Mouse (Mus musculus) forebrain, postnatal 0 days (tissue): Measurements from ENCODE around the gene Eml2. TPM values are rescaled to one million over a fixed set of nuclear protein-coding genes. Genes with fewer than 3 reads are reported as not detected.

Experiments used
- ATAC-seq: fragments of 200-750 bp; cut with Nextera tagmentation; 2 replicates; pipeline ENCODE4 v1.8.0; 2017; ENCODE audit warnings: mild to moderate bottlenecking, moderate library complexity
- DNase-seq: peaks from one replicate; pipeline ENCODE4 v3.0.0-alpha.2; 2015
- H3K27ac ChIP-seq: fragments of 300-500 bp; sonication (generic); 2 replicates; pipeline ENCODE4 v1.5.1; 2014; ENCODE audit warnings: low read depth, mild to moderate bottlenecking, antibody characterized with exemption, low read length, moderate library complexity, mixed read lengths
- H3K27me3 ChIP-seq: fragments of 300-500 bp; sonication (generic); 2 replicates; pipeline ENCODE4 v1.6.1; 2014; ENCODE audit warnings: mild to moderate bottlenecking, low read length, mixed read lengths; ENCODE audit not compliant: insufficient read depth
- H3K36me3 ChIP-seq: fragments of 300-500 bp; sonication (generic); 2 replicates; pipeline ENCODE4 v1.6.1; 2014; ENCODE audit warnings: mild to moderate bottlenecking, moderate library complexity; ENCODE audit not compliant: insufficient read depth
- H3K4me1 ChIP-seq: fragments of 300-500 bp; sonication (generic); 2 replicates; pipeline ENCODE4 v1.6.1; 2014; ENCODE audit warnings: antibody characterized with exemption; ENCODE audit not compliant: insufficient read depth
- H3K4me2 ChIP-seq: fragments of 300-500 bp; sonication (generic); 2 replicates; pipeline ENCODE4 v1.6.1; 2014; ENCODE audit warnings: low read depth, mild to moderate bottlenecking, moderate library complexity
- H3K4me3 ChIP-seq: fragments of 300-500 bp; sonication (generic); 2 replicates; pipeline ENCODE4 v1.5.1; 2014; ENCODE audit warnings: low read depth, low read length, mixed read lengths
- H3K9ac ChIP-seq: fragments of 300-500 bp; sonication (generic); 2 replicates; pipeline ENCODE4 v1.6.1; 2014; ENCODE audit warnings: mild to moderate bottlenecking
- H3K9me3 ChIP-seq: fragments of 300-500 bp; sonication (generic); 2 replicates; pipeline ENCODE4 v1.6.1; 2016; ENCODE audit warnings: low read length
- CTCF ChIP-seq: sonication (generic); IDR thresholded peaks from 2 replicates; pipeline ENCODE4 v1.5.1; 2016; ENCODE audit warnings: antibody characterized with exemption, control low read depth, low read depth
- WGBS: fragments of 180-500 bp; shearing (Covaris S2); extraction: QIAGEN DNeasy Blood & Tissue Kit; methylation state at CpG from one replicate; pipeline ENCODE4 v1.1.7; 2014; 5-methylcytosine and 5-hydroxymethylcytosine counted together
- polyA plus RNA-seq: library from polyadenylated mRNA; unstranded; fragments of >200 nt; fragmentation: Nextera tagmentation; extraction: Ambion mirVana; gene quantifications from 2 replicates; pipeline ENCODE4 v1.2.1, GENCODE M21; 2015
- total RNA-seq: library from RNA; depleted of rRNA; stranded (reverse); fragments of >200 nt; gene quantifications from 2 replicates; pipeline ENCODE4 v1.2.3, GENCODE M21; 2014

Gene Eml2
- total and polyA plus RNA-seq, 2 experiments from 2014 or later: 9.9 to 64.8 TPM

GRCm38 (mm10) chr7:19235092-19235671 lies 59.0 kb downstream of the Eml2 start:
- Histone ChIP-seq H3K4me2 (no peak overlapping the region), H3K4me3 (no peak overlapping the region), H3K9me3 (no peaks in the 10 kb centered on the region), H3K9ac (no peak overlapping the region), H3K36me3 (no peaks in the 10 kb centered on the region), H3K4me1 (no peaks in the 10 kb centered on the region), H3K27me3 (no peaks in the 10 kb centered on the region), H3K27ac (no peak overlapping the region)
- DNase-seq: no peak
- no peak for ATAC-seq
- TF ChIP-seq CTCF: no peak
- 91% methylated on average over 2 of the region's 2 CpGs for WGBS

- WGBS: 67% methylated on average over 2 of the region's 2 CpGs
- no peak overlapping the region for H3K4me3 ChIP-seq
- ATAC-seq (no peak), DNase-seq (no peak)
- no peaks in the 10 kb centered on the region for H3K9me3 ChIP-seq
- no peak overlapping the region for H3K27ac ChIP-seq
- no peaks in the 10 kb centered on the region for H3K36me3 ChIP-seq
- H3K4me2 ChIP-seq: no peak overlapping the region
- H3K27me3 ChIP-seq: no peaks in the 10 kb centered on the region
- H3K9ac ChIP-seq: 0 out of 2 replicates have a peak overlapping the region, but pooled peaks have one; percentile 6
- no peak for TF ChIP-seq CTCF
- H3K4me1 ChIP-seq: no peaks in the 10 kb centered on the region
Measured at GRCm38 (mm10) chr7:19236411-19236810, 60.2 kb downstream of the Eml2 start.

- H3K4me3 ChIP-seq: no peak overlapping the region
- no peak for ATAC-seq
- WGBS: 96% methylated on average over 4 of the region's 4 CpGs
Measured at GRCm38 (mm10) chr7:19238344-19238743, 62.1 kb downstream of the Eml2 start.

GRCm38 (mm10) chr7:19239423-19239822 lies 63.2 kb downstream of the Eml2 start:
- WGBS: 0% methylated on average over 1 of the region's 1 CpGs
- no peaks in the 10 kb centered on the region for H3K4me1 ChIP-seq
- no peak overlapping the region for H3K4me2 ChIP-seq
- peak; percentile 98 for ATAC-seq
- H3K27me3 ChIP-seq: no peaks in the 10 kb centered on the region
- no peaks in the 10 kb centered on the region for H3K9me3 ChIP-seq
- peak; percentile 96 for TF ChIP-seq CTCF
- DNase-seq: peak; percentile 93
- H3K4me3 ChIP-seq: no peak overlapping the region
- no peak overlapping the region for H3K9ac ChIP-seq
- no peaks in the 10 kb centered on the region for H3K36me3 ChIP-seq
- no peak overlapping the region for H3K27ac ChIP-seq

More at GRCm38 (mm10) chr7:19238344-19238743, 62.1 kb downstream of the Eml2 start:
- no peaks in the 10 kb centered on the region for H3K27me3 ChIP-seq
- no peak for TF ChIP-seq CTCF
- no peak for DNase-seq
- no peak overlapping the region for H3K9ac ChIP-seq
- no peaks in the 10 kb centered on the region for H3K9me3 ChIP-seq
- H3K36me3 ChIP-seq: no peaks in the 10 kb centered on the region
- no peak overlapping the region for H3K4me2 ChIP-seq
- no peaks in the 10 kb centered on the region for H3K4me1 ChIP-seq
- H3K27ac ChIP-seq: no peak overlapping the region

GRCm38 (mm10) chr7:19239986-19240385 lies 63.8 kb downstream of the Eml2 start:
- Histone ChIP-seq H3K36me3 (0 out of 2 replicates have a peak, but pooled peaks cover 5% of the 10 kb centered on the region), H3K27me3 (no peaks in the 10 kb centered on the region), H3K9ac (no peak overlapping the region), H3K4me2 (no peak overlapping the region), H3K4me1 (no peaks in the 10 kb centered on the region), H3K9me3 (no peaks in the 10 kb centered on the region), H3K27ac (no peak overlapping the region), H3K4me3 (no peak overlapping the region)
- ATAC-seq (no peak), DNase-seq (no peak)
- no peak for TF ChIP-seq CTCF
- WGBS: 55% methylated on average over 4 of the region's 4 CpGs

GRCm38 (mm10) chr7:19240905-19241463 lies 64.8 kb downstream of the Eml2 start:
- peaks cover 13% of the 10 kb centered on the region for H3K36me3 ChIP-seq
- no peak for TF ChIP-seq CTCF
- no peak overlapping the region for H3K27ac ChIP-seq
- WGBS: 80% methylated on average over 8 of the region's 8 CpGs
- H3K27me3 ChIP-seq: no peaks in the 10 kb centered on the region
- H3K9me3 ChIP-seq: no peaks in the 10 kb centered on the region
- no peak overlapping the region for H3K9ac ChIP-seq
- H3K4me3 ChIP-seq: no peak overlapping the region
- ATAC-seq (no peak), DNase-seq (no peak)
- H3K4me1 ChIP-seq: no peaks in the 10 kb centered on the region
- no peak overlapping the region for H3K4me2 ChIP-seq

- no peak for ATAC-seq
- Histone ChIP-seq H3K4me2 (no peak overlapping the region), H3K9me3 (no peaks in the 10 kb centered on the region), H3K36me3 (peaks cover 17% of the 10 kb centered on the region), H3K9ac (no peak overlapping the region), H3K27ac (no peak overlapping the region), H3K27me3 (no peaks in the 10 kb centered on the region), H3K4me3 (no peak overlapping the region), H3K4me1 (no peaks in the 10 kb centered on the region)
- DNase-seq: no peak
- TF ChIP-seq CTCF: no peak
- 89% methylated on average over 1 of the region's 1 CpGs for WGBS
Measured at GRCm38 (mm10) chr7:19242005-19242404, 65.8 kb downstream of the Eml2 start.
